In genomic region chr4:83224242-83224641, GRCm38 (mm10) we compare ENCODE assay signal across 12 mouse cellular contexts.
DNase-seq lines count a peak whose midpoint lies in the region; ATAC-seq and TF ChIP-seq lines count a peak whose summit lies in the region.
"Had no signal": no experiment of that assay in that cellular context is flagged by ENCODE, and none has a peak within 500 bp of the region (broad histone marks: within the 10 kb centered on the region; RNA-seq: fewer than 3 reads in every experiment).

No protein-coding gene starts in this region.

- no peak for TF ChIP-seq POLR2A in kidney, adult 2 months (IDR thresholded peaks at IDR 0.05; ENCODE audit: low read depth, low read length)
- no peak for TF ChIP-seq POLR2A in MEL (IDR thresholded peaks at IDR 0.05; ENCODE audit: control insufficient read depth in 1 of 2, insufficient read depth in 1 of 2, low read depth in 1 of 2, low read length in 2 of 2, poor library complexity in 1 of 2)

- 42% methylated on average over 5 of the region's 5 CpGs for WGBS in kidney, adult 2 months
- 38% methylated on average over 5 of the region's 5 CpGs for WGBS in kidney, embryonic 15.5 days

- H3K27me3 ChIP-seq in kidney, adult 2 months (replicated peaks; ENCODE audit: control insufficient read depth, insufficient read depth, low read length): no peaks in the 10 kb centered on the region
- no peaks in the 10 kb centered on the region for H3K27me3 ChIP-seq in kidney, embryonic 15.5 days
- H3K27me3 ChIP-seq in MEL (ENCODE audit: control insufficient read depth in 1 of 2, insufficient read depth in 2 of 2, low read length in 2 of 2): no peaks in the 10 kb centered on the region
- H3K27me3 ChIP-seq: forebrain, embryonic 12.5 days had no signal

- TF ChIP-seq CTCF in kidney, adult 2 months (conservative IDR thresholded peaks at IDR 0.05; ENCODE audit: insufficient read depth, insufficient read length, low read depth, low read length): no peak
- TF ChIP-seq CTCF in MEL (IDR thresholded peaks at IDR 0.05 in 2 of 3, conservative IDR thresholded peaks at IDR 0.05 in 1 of 3; ENCODE audit: control insufficient read depth in 1 of 3, insufficient read depth in 1 of 3, low read depth in 2 of 3, low read length in 3 of 3, poor library complexity in 1 of 3, severe bottlenecking in 1 of 3): peak in 2 of 3 experiments; percentile 59 to 63; a peak in 4 of 6 replicates

- no peak overlapping the region for H3K4me3 ChIP-seq in kidney, adult 2 months (ENCODE audit: insufficient read depth, low read depth, low read length)
- no peak overlapping the region for H3K4me3 ChIP-seq in kidney, embryonic 15.5 days (replicated peaks)
- H3K4me3 ChIP-seq in MEL (ENCODE audit: control insufficient read depth in 1 of 2, insufficient read depth in 1 of 2, low read depth in 2 of 2, low read length in 2 of 2): no peak overlapping the region
- H3K4me3 ChIP-seq: forebrain, embryonic 12.5 days had no signal

- H3K27ac ChIP-seq in kidney, adult 2 months (ENCODE audit: insufficient read depth, low read depth, low read length): no peak overlapping the region
- H3K27ac ChIP-seq in kidney, embryonic 15.5 days: no peak overlapping the region
- no peak overlapping the region for H3K27ac ChIP-seq in MEL (ENCODE audit: control insufficient read depth, low read depth, low read length)
- H3K27ac ChIP-seq: forebrain, embryonic 12.5 days had no signal

- H3K4me2 ChIP-seq in kidney, embryonic 15.5 days: no peak overlapping the region
- H3K4me2 ChIP-seq: forebrain, embryonic 12.5 days; liver, embryonic 11.5 days had no signal

- no peak for ATAC-seq in kidney, embryonic 15.5 days (replicated peaks; ENCODE audit: low FRiP score)
- ATAC-seq in granulocyte monocyte progenitor cell, adult 5-6 weeks (replicated peaks; ENCODE audit: poor library complexity, severe bottlenecking): peak; percentile 57
- ATAC-seq: activated CD4-positive, CD25-positive, alpha-beta regulatory T cell, adult 4 months had no signal

- TF ChIP-seq RAD21 in MEL (IDR thresholded peaks at IDR 0.05; ENCODE audit: low read depth, low read length): no peak

- TF ChIP-seq EP300 in MEL (IDR thresholded peaks at IDR 0.05; ENCODE audit: low read depth in 1 of 2, low read length in 2 of 2): no peak

- DNase-seq in kidney, adult 2 months: peak; percentile 6
- DNase-seq in CD4-positive helper T cell, adult 2 months (ENCODE audit: low read depth, low spot score): peak; percentile 26
- peak; percentile 62 for DNase-seq in MEL (ENCODE audit: low read depth, low spot score)
- DNase-seq in left cerebral cortex, adult 18-20 months (ENCODE audit: low spot score in 2 of 2): no peak
- DNase-seq in cerebellum, adult 9-11 months: no peak
- DNase-seq: heart, postnatal 14 days; thymus, postnatal 36 days had no signal

- no peaks in the 10 kb centered on the region for H3K79me2 ChIP-seq in MEL (ENCODE audit: control insufficient read depth, insufficient read depth, low read length, poor library complexity)

- H3K9me3 ChIP-seq in kidney, embryonic 15.5 days (replicated peaks): no peaks in the 10 kb centered on the region
- H3K9me3 ChIP-seq in MEL (replicated peaks; ENCODE audit: insufficient read depth, low read length): no peaks in the 10 kb centered on the region
- H3K9me3 ChIP-seq: forebrain, embryonic 12.5 days had no signal

- H3K4me1 ChIP-seq in kidney, adult 2 months (ENCODE audit: control insufficient read depth, insufficient read depth, low read length): peaks cover 11% of the 10 kb centered on the region; the same call in 1 of the 2 replicates
- H3K4me1 ChIP-seq in kidney, embryonic 15.5 days: peaks cover 15% of the 10 kb centered on the region
- no peaks in the 10 kb centered on the region for H3K4me1 ChIP-seq in MEL (ENCODE audit: control insufficient read depth in 1 of 2, insufficient read depth in 2 of 2, low read length in 2 of 2)

- H3K9ac ChIP-seq in kidney, embryonic 15.5 days: no peak overlapping the region
- H3K9ac ChIP-seq in MEL (ENCODE audit: control insufficient read depth, low read depth, low read length, poor library complexity, severe bottlenecking): no peak overlapping the region
- H3K9ac ChIP-seq: forebrain, embryonic 12.5 days had no signal

- H3K36me3 ChIP-seq in kidney, adult 2 months (ENCODE audit: control insufficient read depth, insufficient read depth, low read length): no peaks in the 10 kb centered on the region; the same call in 1 of the 2 replicates
- H3K36me3 ChIP-seq in kidney, embryonic 15.5 days: no peaks in the 10 kb centered on the region
- no peaks in the 10 kb centered on the region; a peak in 1 of 4 replicates for H3K36me3 ChIP-seq in MEL (ENCODE audit: control insufficient read depth in 1 of 2, insufficient read depth in 2 of 2, low read length in 2 of 2)
- H3K36me3 ChIP-seq: forebrain, embryonic 12.5 days had no signal

TF ChIP-seq in MEL, 35 proteins besides CTCF, POLR2A, EP300 and RAD21:
- TF ChIP-seq JUND (IDR thresholded peaks at IDR 0.05; ENCODE audit: low read depth, low read length) (no peak), CHD2 (IDR thresholded peaks at IDR 0.05; ENCODE audit: low read length) (no peak), MAFK (IDR thresholded peaks at IDR 0.05; ENCODE audit: borderline replicate concordance, low read depth, low read length) (no peak), ZMIZ1 (IDR thresholded peaks at IDR 0.05; ENCODE audit: low read depth, low read length) (no peak), SMC3 (IDR thresholded peaks at IDR 0.05; ENCODE audit: low read depth, low read length) (0 out of 2 replicates have a peak, but pooled peaks have one; percentile 7)

Comparison
In these comparisons a context has a peak if more than half of its experiments do, and no peak if none do; other contexts are left out.
1. DNase-seq: peak in kidney, adult 2 months (single experiment), CD4-positive helper T cell, adult 2 months (single experiment) and MEL (single experiment); none in left cerebral cortex, adult 18-20 months (0 of 2) and cerebellum, adult 9-11 months (single experiment).